Mouse (Mus musculus) CH12.LX (cell line): ENCODE measurements at regions not wholly inside any gene's neighbourhood (a gene's known extent, or its start where the extent isn't known, plus 50 kb on each side); places are given as distances from the start of the nearest gene placed in this dataset.

Experiments used
- DNase-seq: peaks from one replicate; pipeline ENCODE4 v3.0.0-alpha.2; 2013; ENCODE audit errors: extremely low read depth
- H3K27ac ChIP-seq: 2 replicates; pipeline ENCODE4 v1.5.1; 2012; ENCODE audit warnings: low read depth, mild to moderate bottlenecking, control low read depth, moderate library complexity; ENCODE audit not compliant: insufficient read depth
- H3K27me3 ChIP-seq: replicated peaks from 2 replicates; pipeline ENCODE3; 2012; ENCODE audit warnings: inconsistent platforms
- H3K36me3 ChIP-seq, 2 experiments: replicated peaks in 1 of 2; 2 replicates each; pipeline versions ENCODE3 to v1.6.1; 2012; ENCODE audit warnings: inconsistent platforms in 1 of 2, low read length in 1 of 2, mild to moderate bottlenecking in 1 of 2, mixed read lengths in 1 of 2, moderate library complexity in 1 of 2; ENCODE audit not compliant: control insufficient read depth in 1 of 2, insufficient read depth in 1 of 2
- H3K4me1 ChIP-seq, 2 experiments: 2 replicates each; pipeline ENCODE4 v1.6.1; 2012; ENCODE audit warnings: inconsistent platforms in 1 of 2, moderate library complexity in 1 of 2; ENCODE audit not compliant: insufficient read depth in 2 of 2, control insufficient read depth in 1 of 2
- H3K4me2 ChIP-seq: 2 replicates; pipeline ENCODE4 v1.6.1; 2012; ENCODE audit warnings: low read depth, mild to moderate bottlenecking, control low read depth; ENCODE audit not compliant: poor library complexity, insufficient read depth, severe bottlenecking
- H3K4me3 ChIP-seq, 3 experiments: fragments of 150-350 bp in 1 of 3; sonication (generic) in 1 of 3; replicated peaks in 1 of 3; 2 replicates each; pipeline versions ENCODE3 to v1.5.1; 2011 to 2012; ENCODE audit warnings: low read depth in 2 of 3, low read length in 2 of 3, mild to moderate bottlenecking in 2 of 3, moderate library complexity in 2 of 3, control low read depth in 1 of 3, improper control_type of control experiment in 1 of 3, inconsistent platforms in 1 of 3, mixed read lengths in 1 of 3; ENCODE audit not compliant: poor library complexity in 1 of 3
- H3K79me2 ChIP-seq: replicated peaks from 2 replicates; pipeline ENCODE4 v1.6.1; 2012; ENCODE audit warnings: mild to moderate bottlenecking, moderate library complexity; ENCODE audit not compliant: control insufficient read depth, poor library complexity, insufficient read depth, severe bottlenecking; ENCODE audit errors: extremely low read depth
- H3K9ac ChIP-seq: 2 replicates; pipeline ENCODE4 v1.6.1; 2012; ENCODE audit warnings: low read depth, mild to moderate bottlenecking, control low read depth, moderate library complexity; ENCODE audit not compliant: insufficient read depth
- H3K9me3 ChIP-seq: replicated peaks from 2 replicates; pipeline ENCODE3; 2012; ENCODE audit warnings: low read length, inconsistent platforms, mixed read lengths
- BHLHE40 ChIP-seq: IDR thresholded peaks from 2 replicates; pipeline ENCODE4 v1.6.1; 2011; ENCODE audit warnings: mild to moderate bottlenecking, low read depth, low read length, improper control_type of control experiment
- CHD2 ChIP-seq: IDR thresholded peaks from 2 replicates; pipeline ENCODE4 v1.6.1; 2011; ENCODE audit warnings: low read length, improper control_type of control experiment
- CTCF ChIP-seq, 2 experiments: IDR thresholded peaks in 1 of 2; conservative IDR thresholded peaks in 1 of 2; 2 replicates each; pipeline ENCODE4 v1.5.1; 2011 to 2012; ENCODE audit warnings: low read depth in 2 of 2, low read length in 2 of 2, improper control_type of control experiment in 1 of 2, inconsistent platforms in 1 of 2, mild to moderate bottlenecking in 1 of 2, moderate library complexity in 1 of 2
- E2F4 ChIP-seq: IDR thresholded peaks from 2 replicates; pipeline ENCODE4 v1.6.1; 2011; ENCODE audit warnings: low read depth, low read length, improper control_type of control experiment; ENCODE audit not compliant: insufficient replicate concordance
- ELF1 ChIP-seq: IDR thresholded peaks from 2 replicates; pipeline ENCODE4 v1.6.1; 2014; ENCODE audit warnings: low read depth, mild to moderate bottlenecking, inconsistent platforms, low read length, improper control_type of control experiment
- GABPA ChIP-seq: IDR thresholded peaks from 2 replicates; pipeline ENCODE4 v1.6.1; 2012; ENCODE audit warnings: low read depth, low read length, improper control_type of control experiment, inconsistent platforms; ENCODE audit not compliant: insufficient replicate concordance
- HCFC1 ChIP-seq: IDR thresholded peaks from 2 replicates; pipeline ENCODE4 v1.6.1; 2012; ENCODE audit warnings: low read depth, mild to moderate bottlenecking, inconsistent platforms, low read length, improper control_type of control experiment
- IRF4 ChIP-seq: IDR thresholded peaks from 2 replicates; pipeline ENCODE4 v1.6.1; 2014; ENCODE audit warnings: low read depth, mild to moderate bottlenecking, inconsistent platforms, low read length, improper control_type of control experiment
- JUND ChIP-seq: conservative IDR thresholded peaks from 2 replicates; pipeline ENCODE4 v1.6.1; 2011; ENCODE audit warnings: low read depth, low read length, improper control_type of control experiment
- KAT2A ChIP-seq: IDR thresholded peaks from 2 replicates; pipeline ENCODE4 v1.6.1; 2012; ENCODE audit warnings: low read length, improper control_type of control experiment, inconsistent platforms; ENCODE audit not compliant: insufficient replicate concordance
- MAFK ChIP-seq: IDR thresholded peaks from 2 replicates; pipeline ENCODE4 v1.6.1; 2011; ENCODE audit warnings: low read length, improper control_type of control experiment; ENCODE audit not compliant: insufficient replicate concordance
- MAZ ChIP-seq: IDR thresholded peaks from 2 replicates; pipeline ENCODE4 v1.6.1; 2012; ENCODE audit warnings: low read depth, mild to moderate bottlenecking, inconsistent platforms, low read length, improper control_type of control experiment, moderate library complexity
- MEF2A ChIP-seq: IDR thresholded peaks from 2 replicates; pipeline ENCODE4 v1.6.1; 2014; ENCODE audit warnings: low read depth, mild to moderate bottlenecking, inconsistent platforms, low read length, improper control_type of control experiment, borderline replicate concordance
- MXI1 ChIP-seq: IDR thresholded peaks from 2 replicates; pipeline ENCODE4 v1.6.1; 2011; ENCODE audit warnings: mild to moderate bottlenecking, low read depth, low read length, improper control_type of control experiment
- MYC ChIP-seq: IDR thresholded peaks from 2 replicates; pipeline ENCODE4 v1.6.1; 2011; ENCODE audit warnings: low read depth, mild to moderate bottlenecking, improper control_type of control experiment, low read length
- NELFE ChIP-seq: IDR thresholded peaks from 2 replicates; pipeline ENCODE4 v1.6.1; 2011; ENCODE audit warnings: low read depth, low read length, improper control_type of control experiment
- NRF1 ChIP-seq: IDR thresholded peaks from 2 replicates; pipeline ENCODE4 v1.6.1; 2014; ENCODE audit warnings: low read depth, mild to moderate bottlenecking, inconsistent platforms, low read length, improper control_type of control experiment, moderate library complexity
- PAX5 ChIP-seq: IDR thresholded peaks from 2 replicates; pipeline ENCODE4 v1.6.1; 2012; ENCODE audit warnings: low read length, inconsistent platforms, mixed read lengths
- POLR2AphosphoS2 ChIP-seq: IDR thresholded peaks from 2 replicates; pipeline ENCODE4 v1.6.1; 2011; ENCODE audit warnings: low read depth, low read length, improper control_type of control experiment
- RAD21 ChIP-seq: IDR thresholded peaks from 2 replicates; pipeline ENCODE4 v1.6.1; 2011; ENCODE audit warnings: low read depth, mild to moderate bottlenecking, low read length, improper control_type of control experiment, moderate library complexity
- RCOR1 ChIP-seq: conservative IDR thresholded peaks from 2 replicates; pipeline ENCODE4 v1.6.1; 2012; ENCODE audit warnings: low read depth, mild to moderate bottlenecking, inconsistent platforms, low read length, improper control_type of control experiment
- SIN3A ChIP-seq: IDR thresholded peaks from 2 replicates; pipeline ENCODE4 v1.6.1; 2012; ENCODE audit warnings: low read length, improper control_type of control experiment, inconsistent platforms
- SMC3 ChIP-seq: IDR thresholded peaks from 2 replicates; pipeline ENCODE4 v1.6.1; 2011; ENCODE audit warnings: low read depth, low read length, improper control_type of control experiment
- TBP ChIP-seq: conservative IDR thresholded peaks from 2 replicates; pipeline ENCODE4 v1.6.1; 2011; ENCODE audit warnings: low read depth, low read length, improper control_type of control experiment
- UBTF ChIP-seq: IDR thresholded peaks from 2 replicates; pipeline ENCODE4 v1.6.1; 2012; ENCODE audit warnings: low read depth, mild to moderate bottlenecking, inconsistent platforms, low read length, improper control_type of control experiment, moderate library complexity
- USF1 ChIP-seq: IDR thresholded peaks from 2 replicates; pipeline ENCODE4 v1.6.1; 2014; ENCODE audit warnings: low read depth, mild to moderate bottlenecking, inconsistent platforms, low read length, improper control_type of control experiment
- USF2 ChIP-seq: conservative IDR thresholded peaks from 2 replicates; pipeline ENCODE4 v1.6.1; 2011; ENCODE audit warnings: low read depth, low read length, improper control_type of control experiment
- ZKSCAN1 ChIP-seq: IDR thresholded peaks from 2 replicates; pipeline ENCODE4 v1.6.1; 2012; ENCODE audit warnings: low read depth, inconsistent platforms, low read length, improper control_type of control experiment, borderline replicate concordance
- ZMIZ1 ChIP-seq: IDR thresholded peaks from 2 replicates; pipeline ENCODE4 v1.6.1; 2012; ENCODE audit warnings: low read depth, mild to moderate bottlenecking, inconsistent platforms, low read length, improper control_type of control experiment
- ZNF384 ChIP-seq: IDR thresholded peaks from 2 replicates; pipeline ENCODE4 v1.6.1; 2012; ENCODE audit warnings: low read depth, low read length, improper control_type of control experiment, inconsistent platforms
- dilution Hi-C: fragments of 300-500 bp; cut with MboI; formaldehyde crosslinking; loops from 2 replicates; pipeline ENCODE4 v1.14.3; 2020; ENCODE audit warnings: low sequenced_read_pairs; ENCODE audit not compliant: extremely low pct_unique_long_range_greater_than_20kb, extremely low pct_ligation_motif_present
- in situ Hi-C: fragments of 300-500 bp; cut with MboI; formaldehyde crosslinking; loops from 3 replicates; pipeline ENCODE4 v1.14.3; 2019; ENCODE audit warnings: low sequenced_read_pairs, low pct_ligation_motif_present, low pct_unique_long_range_greater_than_20kb, mixed read lengths

DNA sequence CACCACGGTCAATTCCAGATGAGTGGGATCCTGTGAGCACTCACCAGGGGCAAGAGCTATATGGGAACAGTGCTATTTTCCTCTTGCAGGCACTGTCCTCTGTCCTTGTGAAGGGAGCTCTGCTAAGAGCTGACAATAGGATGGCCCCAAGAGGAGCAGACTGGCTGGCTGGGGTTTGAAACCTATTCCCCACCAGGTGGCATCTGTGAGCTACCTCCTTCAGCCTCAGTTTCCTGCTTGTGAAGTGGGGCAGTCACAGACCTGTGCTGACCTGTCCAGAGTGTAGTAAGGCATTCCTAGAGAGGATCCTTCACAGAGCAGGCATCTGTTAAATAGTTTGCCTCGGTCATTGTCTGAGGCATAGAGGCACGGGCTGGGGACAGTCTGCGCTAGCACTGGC, 71.8 kb upstream of the Lrpap1 start:
- Histone ChIP-seq H3K36me3 (no peaks in the 10 kb centered on the region), H3K9ac (no peak overlapping the region), H3K4me1 (peaks cover 6 to 12% of the 10 kb centered on the region in 2 experiments), H3K4me3 (no peak overlapping the region), H3K27ac (no peak overlapping the region), H3K79me2 (no peaks in the 10 kb centered on the region), H3K4me2 (no peak overlapping the region)
- peak; percentile 18 for DNase-seq
- dilution Hi-C loops, result no loop called here
- in situ Hi-C loops, result loop anchor here (5.0 kb wide), 1 partner anchor 170 kb away; no protein-coding TSS in a partner anchor
- TF ChIP-seq ZMIZ1, result no peak
- TF ChIP-seq IRF4, result no peak
- TF ChIP-seq MXI1, result no peak
- TF ChIP-seq SMC3, result peak; percentile 76
- peak in 1 of 2 experiments; percentile 74; a peak in 2 of 4 replicates for TF ChIP-seq CTCF (conservative IDR thresholded peaks at IDR 0.05 in 1 of 2, IDR thresholded peaks at IDR 0.05 in 1 of 2; ENCODE audit: low read depth in 2 of 2, low read length in 2 of 2)
- TF ChIP-seq BHLHE40, result no peak
- TF ChIP-seq ZNF384, result no peak
- TF ChIP-seq RAD21, result peak; percentile 57
- TF ChIP-seq, all 38 proteins: peak for 3
- Histone ChIP-seq H3K27me3 (peaks cover 56% of the 10 kb centered on the region), H3K9me3 (no peaks in the 10 kb centered on the region)

DNA sequence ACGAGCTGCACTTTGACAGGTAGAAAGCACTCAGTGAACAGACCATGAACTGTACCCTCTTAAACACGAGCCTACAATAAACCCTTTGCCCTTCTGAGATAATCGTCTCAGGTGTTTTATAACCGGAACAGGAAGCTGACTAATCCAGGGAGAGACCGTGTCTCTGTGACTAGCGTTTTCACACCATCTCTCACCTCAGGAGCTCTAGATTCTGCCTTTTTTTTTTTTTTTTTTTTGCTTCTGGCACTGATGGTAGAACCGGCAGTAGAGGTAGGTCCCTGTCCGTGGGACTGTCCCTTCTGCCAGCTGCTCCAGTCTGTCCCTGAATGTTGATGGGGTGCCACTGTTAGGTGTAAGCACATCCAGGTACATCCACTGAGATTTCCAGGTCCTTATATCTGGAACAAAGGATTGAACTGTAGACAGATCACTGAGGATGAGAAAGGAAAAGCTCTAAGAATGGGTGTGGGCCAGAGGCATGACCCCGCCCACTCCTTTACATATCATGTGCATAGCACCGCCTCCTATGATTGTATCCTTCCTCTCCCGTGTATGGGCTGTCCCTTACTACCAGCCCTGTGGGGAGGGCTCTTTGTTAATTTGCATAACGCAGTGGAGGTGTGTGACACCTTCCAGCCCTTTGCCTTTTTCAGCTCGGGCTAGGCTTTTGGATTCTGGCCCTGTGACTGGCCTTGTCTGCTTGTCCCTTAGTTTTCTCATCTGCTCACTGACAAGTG, 70.7 kb upstream of the Lrpap1 start:
- Histone ChIP-seq H3K27me3 (peaks cover 54% of the 10 kb centered on the region), H3K4me2 (peak overlapping the region; percentile 31; the same call in 1 of the 2 replicates), H3K9ac (no peak overlapping the region), H3K4me3 (no peak overlapping the region), H3K36me3 (no peaks in the 10 kb centered on the region), H3K27ac (no peak overlapping the region), H3K9me3 (no peaks in the 10 kb centered on the region), H3K4me1 (peaks cover 6 to 12% of the 10 kb centered on the region in 2 experiments), H3K79me2 (no peaks in the 10 kb centered on the region)
- peak; percentile 79 for DNase-seq
- in situ Hi-C loops (loop anchor here (5.0 kb wide), 1 partner anchor 171 kb away; no protein-coding TSS in a partner anchor), dilution Hi-C loops (no loop called here)
- TF ChIP-seq USF1 (no peak), SMC3 (no peak), ZNF384 (peak; percentile 97), RAD21 (no peak), CTCF (conservative IDR thresholded peaks at IDR 0.05 in 1 of 2, IDR thresholded peaks at IDR 0.05 in 1 of 2; ENCODE audit: low read depth in 2 of 2, low read length in 2 of 2) (no peak), MYC (peak; percentile 22; the same call in 1 of the 2 replicates), TBP (no peak), ELF1 (peak; percentile 55), POLR2AphosphoS2 (no peak), CHD2 (no peak), USF2 (no peak), HCFC1 (no peak), JUND (peak; percentile 80), ZKSCAN1 (no peak), SIN3A (no peak), NRF1 (no peak), E2F4 (no peak), MAFK (no peak), NELFE (no peak), ZMIZ1 (no peak), GABPA (no peak), RCOR1 (no peak), MAZ (no peak), MXI1 (no peak), KAT2A (no peak), MEF2A (no peak), PAX5 (no peak), UBTF (no peak)
